9 mouse cellular contexts compared by ENCODE assay signal in the genomic region with DNA sequence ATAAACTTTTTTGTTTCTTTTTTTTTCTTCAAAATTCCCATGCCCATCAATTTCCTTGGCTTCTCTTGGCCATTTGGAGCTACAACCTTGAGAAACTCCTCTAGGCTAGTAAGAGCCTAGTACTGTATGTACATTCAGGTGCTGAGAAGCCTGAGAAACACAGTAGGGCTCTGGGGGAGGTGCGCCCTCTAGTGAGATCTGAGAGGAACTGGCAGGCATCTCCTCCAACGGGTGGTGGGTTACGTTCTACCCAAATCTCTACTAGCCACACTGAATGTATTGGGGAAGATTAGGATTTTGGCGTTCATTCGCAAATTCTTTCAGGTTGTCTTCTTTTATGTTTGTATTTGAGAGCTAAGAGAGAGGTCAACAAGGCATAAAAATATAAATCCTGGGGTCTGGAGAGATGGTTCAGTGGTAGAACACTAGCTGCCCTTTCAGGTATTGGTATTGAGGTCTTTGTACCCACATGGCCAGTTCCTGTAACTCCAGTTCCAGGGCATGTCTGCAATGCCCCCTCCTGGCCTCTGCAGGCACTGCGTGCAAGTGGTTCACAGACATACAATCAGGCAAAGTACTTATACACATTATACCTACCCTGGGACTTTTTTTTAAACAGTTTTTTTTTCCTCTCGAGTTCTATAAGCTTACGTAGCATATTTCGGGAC. TPM values are rescaled to one million over a fixed set of nuclear protein-coding genes. Genes with fewer than 3 reads are reported as not detected.
DNase-seq lines count a peak whose midpoint lies in the region; ATAC-seq and TF ChIP-seq lines count a peak whose summit lies in the region.
"Had no signal": no experiment of that assay in that cellular context is flagged by ENCODE, and none has a peak within 500 bp of the region (broad histone marks: within the 10 kb centered on the region; RNA-seq: fewer than 3 reads in every experiment).

No protein-coding gene starts in this region.

- peaks cover 52% of the 10 kb centered on the region for H3K27me3 ChIP-seq in forebrain, embryonic 14.5 days (replicated peaks; ENCODE audit: control insufficient read depth, insufficient read depth, low read length)
- H3K27me3 ChIP-seq in liver, embryonic 13.5 days: peaks cover 100% of the 10 kb centered on the region
- H3K27me3 ChIP-seq in neural tube, embryonic 14.5 days (ENCODE audit: control insufficient read depth, insufficient read depth, low read length): peaks cover 59% of the 10 kb centered on the region
- H3K27me3 ChIP-seq in thymus, adult 2 months (ENCODE audit: control insufficient read depth, insufficient read depth, low read length): peaks cover 28% of the 10 kb centered on the region

- H3K9ac ChIP-seq in forebrain, embryonic 14.5 days (ENCODE audit: low read length): no peak overlapping the region
- H3K9ac ChIP-seq in liver, embryonic 13.5 days: no peak overlapping the region
- no peak overlapping the region for H3K9ac ChIP-seq in neural tube, embryonic 14.5 days (replicated peaks; ENCODE audit: low read depth, low read length)
- H3K9ac ChIP-seq: heart, embryonic 13.5 days had no signal

- H3K27ac ChIP-seq in forebrain, embryonic 14.5 days (ENCODE audit: low read depth, low read length): no peak overlapping the region
- H3K27ac ChIP-seq in liver, embryonic 13.5 days: no peak overlapping the region
- H3K27ac ChIP-seq in neural tube, embryonic 14.5 days (ENCODE audit: low read depth, low read length): no peak overlapping the region
- no peak overlapping the region for H3K27ac ChIP-seq in thymus, adult 2 months (ENCODE audit: control insufficient read depth, insufficient read depth, low read length)
- H3K27ac ChIP-seq: heart, embryonic 13.5 days had no signal

- H3K4me1 ChIP-seq in forebrain, embryonic 14.5 days (ENCODE audit: control insufficient read depth, insufficient read depth, low read length): peaks cover 19% of the 10 kb centered on the region
- H3K4me1 ChIP-seq in liver, embryonic 13.5 days (replicated peaks): peaks cover 15% of the 10 kb centered on the region; the same call in 1 of the 2 replicates
- 0 out of 2 replicates have a peak, but pooled peaks cover 19% of the 10 kb centered on the region for H3K4me1 ChIP-seq in neural tube, embryonic 14.5 days (ENCODE audit: control insufficient read depth, insufficient read depth, low read length)
- peaks cover 37% of the 10 kb centered on the region for H3K4me1 ChIP-seq in thymus, adult 2 months (replicated peaks; ENCODE audit: control insufficient read depth, insufficient read depth, low read length)

- H3K9me3 ChIP-seq in forebrain, embryonic 14.5 days (replicated peaks; ENCODE audit: control insufficient read depth, low read length): no peaks in the 10 kb centered on the region
- H3K9me3 ChIP-seq in liver, embryonic 13.5 days (replicated peaks): no peaks in the 10 kb centered on the region
- no peaks in the 10 kb centered on the region for H3K9me3 ChIP-seq in neural tube, embryonic 14.5 days (ENCODE audit: control insufficient read depth, low read length)
- H3K9me3 ChIP-seq: heart, embryonic 13.5 days had no signal

- WGBS in forebrain, embryonic 14.5 days: 12% methylated on average over 9 of the region's 9 CpGs
- 5% methylated on average over 9 of the region's 9 CpGs for WGBS in liver, embryonic 13.5 days (ENCODE audit: insufficient replicate concordance)
- WGBS in neural tube, embryonic 14.5 days: 13% methylated on average over 9 of the region's 9 CpGs
- WGBS in thymus, adult 2 months: 16% methylated on average over 9 of the region's 9 CpGs

- ATAC-seq in forebrain, embryonic 14.5 days: peak; percentile 63
- ATAC-seq in liver, embryonic 13.5 days (ENCODE audit: low read depth): peak; percentile 45; the same call in 1 of the 2 replicates
- peak; percentile 61; the same call in 1 of the 2 replicates for ATAC-seq in neural tube, embryonic 14.5 days (ENCODE audit: low read depth)

- H3K36me3 ChIP-seq in forebrain, embryonic 14.5 days (ENCODE audit: control insufficient read depth, insufficient read depth, low read length): no peaks in the 10 kb centered on the region
- H3K36me3 ChIP-seq in liver, embryonic 13.5 days: no peaks in the 10 kb centered on the region
- no peaks in the 10 kb centered on the region for H3K36me3 ChIP-seq in neural tube, embryonic 14.5 days (ENCODE audit: control insufficient read depth, insufficient read depth, low read length)
- H3K36me3 ChIP-seq in thymus, adult 2 months (ENCODE audit: control insufficient read depth, insufficient read depth, low read length): no peaks in the 10 kb centered on the region
- H3K36me3 ChIP-seq: heart, embryonic 13.5 days had no signal

- peak; percentile 32; the same call in 1 of the 2 replicates for TF ChIP-seq CTCF in thymus, adult 2 months (IDR thresholded peaks at IDR 0.05; ENCODE audit: borderline replicate concordance, control insufficient read depth, extremely low read depth, insufficient read depth, low read length, poor library complexity)

- TF ChIP-seq POLR2A in thymus, adult 2 months (IDR thresholded peaks at IDR 0.05; ENCODE audit: control insufficient read depth, extremely low read depth, insufficient read depth, low read length, poor library complexity): no peak

- 0 out of 2 replicates have a peak overlapping the region, but pooled peaks have one; percentile 40 for H3K4me3 ChIP-seq in forebrain, embryonic 14.5 days (ENCODE audit: low read depth, low read length)
- no peak overlapping the region for H3K4me3 ChIP-seq in liver, embryonic 13.5 days (replicated peaks)
- peak overlapping the region; percentile 39; the same call in 1 of the 2 replicates for H3K4me3 ChIP-seq in neural tube, embryonic 14.5 days (ENCODE audit: low read depth, low read length)
- H3K4me3 ChIP-seq in thymus, adult 2 months (ENCODE audit: control insufficient read depth, insufficient read depth, low read length): no peak overlapping the region

- H3K4me2 ChIP-seq in forebrain, embryonic 14.5 days (ENCODE audit: low read length): no peak overlapping the region
- H3K4me2 ChIP-seq in liver, embryonic 13.5 days: no peak overlapping the region
- H3K4me2 ChIP-seq in neural tube, embryonic 14.5 days (ENCODE audit: low read depth, low read length): no peak overlapping the region

- DNase-seq in 3134 (ENCODE audit: extremely low read depth, insufficient read length, low spot score): peak; percentile 57
- peak; percentile 94 for DNase-seq in ES-CJ7 (ENCODE audit: low read depth, low spot score)
- peak; percentile 56 for DNase-seq in c-Kit-positive CD71-positive TER-119-positive erythroid progenitor cells, embryonic 14.5 days (ENCODE audit: low spot score)
- DNase-seq in forebrain, embryonic 14.5 days (ENCODE audit: low spot score): peak; percentile 85
- peak; percentile 79 for DNase-seq in kidney, adult 18-20 months
- peak; percentile 44 for DNase-seq in liver, embryonic 13.5 days
- DNase-seq in thymus, adult 2 months: peak; percentile 78

RNA-seq across cellular contexts. Expression of gene Duoxa2, which starts 4.0 kb away (rescaled TPM):
- polyA plus RNA-seq in forebrain, embryonic 14.5 days (2014; fragmentation: Nextera tagmentation; extraction: Ambion mirVana): not detected in 2 replicates
- not detected in 2 replicates for polyA plus RNA-seq in liver, embryonic 13.5 days (2015; fragmentation: Nextera tagmentation; extraction: Ambion mirVana)
- 0.17 and 0.37 TPM in 2 replicates for polyA plus RNA-seq in neural tube, embryonic 14.5 days (2014; fragmentation: Nextera tagmentation; extraction: Ambion mirVana)
- polyA plus RNA-seq in thymus, adult 2 months (2012; rRNA removed): 0.27 and 0.71 TPM in 2 replicates
- polyA plus RNA-seq: heart, embryonic 13.5 days had no signal

RNA-seq across cellular contexts. Expression of gene Duox2, which starts 4.5 kb away (rescaled TPM):
- polyA plus RNA-seq in forebrain, embryonic 14.5 days (2014; fragmentation: Nextera tagmentation; extraction: Ambion mirVana): not detected in 2 replicates
- polyA plus RNA-seq in liver, embryonic 13.5 days (2015; fragmentation: Nextera tagmentation; extraction: Ambion mirVana): not detected in 2 replicates
- not detected in 2 replicates for polyA plus RNA-seq in neural tube, embryonic 14.5 days (2014; fragmentation: Nextera tagmentation; extraction: Ambion mirVana)
- 0.19 and 0.48 TPM in 2 replicates for polyA plus RNA-seq in thymus, adult 2 months (2012; rRNA removed)

RNA-seq across cellular contexts. Expression of gene Duoxa1, which starts 10.8 kb away (rescaled TPM):
- not detected in 2 replicates for polyA plus RNA-seq in forebrain, embryonic 14.5 days (2014; fragmentation: Nextera tagmentation; extraction: Ambion mirVana)
- polyA plus RNA-seq in liver, embryonic 13.5 days (2015; fragmentation: Nextera tagmentation; extraction: Ambion mirVana): not detected in 2 replicates
- 0.32 TPM in 1 of 2 replicates, not detected in the other for polyA plus RNA-seq in neural tube, embryonic 14.5 days (2014; fragmentation: Nextera tagmentation; extraction: Ambion mirVana)
- 3.5 and 5.3 TPM in 2 replicates for polyA plus RNA-seq in thymus, adult 2 months (2012; rRNA removed)

RNA-seq across cellular contexts. Expression of gene Duox1, which starts 12.8 kb away (rescaled TPM):
- 0.06 TPM in 1 of 2 replicates, not detected in the other for polyA plus RNA-seq in forebrain, embryonic 14.5 days (2014; fragmentation: Nextera tagmentation; extraction: Ambion mirVana)
- polyA plus RNA-seq in liver, embryonic 13.5 days (2015; fragmentation: Nextera tagmentation; extraction: Ambion mirVana): 0.02 TPM in 1 of 2 replicates, not detected in the other
- polyA plus RNA-seq in neural tube, embryonic 14.5 days (2014; fragmentation: Nextera tagmentation; extraction: Ambion mirVana): 0.13 and 0.15 TPM in 2 replicates
- 0.26 and 0.42 TPM in 2 replicates for polyA plus RNA-seq in thymus, adult 2 months (2012; rRNA removed)
- polyA plus RNA-seq: heart, embryonic 13.5 days had no signal

Comparison
In these comparisons a context has a peak if more than half of its experiments do, and no peak if none do; other contexts are left out.
1. DNase-seq: peak in every context shown above with its lines; median percentile 94 in ES-CJ7; 85 in forebrain, embryonic 14.5 days; 79 in kidney, adult 18-20 months; 78 in thymus, adult 2 months; 57 in 3134; 56 in c-Kit-positive CD71-positive TER-119-positive erythroid progenitor cells, embryonic 14.5 days; 44 in liver, embryonic 13.5 days.
2. H3K4me3 ChIP-seq: peak in forebrain, embryonic 14.5 days (single experiment) and neural tube, embryonic 14.5 days (single experiment); none in liver, embryonic 13.5 days (single experiment) and thymus, adult 2 months (single experiment).
3. Peak in every context shown above with its lines, with median percentiles within 50 percentile points of each other: ATAC-seq.